Comparison of ENCODE assay signal across 23 mouse cellular contexts in the genomic region with DNA sequence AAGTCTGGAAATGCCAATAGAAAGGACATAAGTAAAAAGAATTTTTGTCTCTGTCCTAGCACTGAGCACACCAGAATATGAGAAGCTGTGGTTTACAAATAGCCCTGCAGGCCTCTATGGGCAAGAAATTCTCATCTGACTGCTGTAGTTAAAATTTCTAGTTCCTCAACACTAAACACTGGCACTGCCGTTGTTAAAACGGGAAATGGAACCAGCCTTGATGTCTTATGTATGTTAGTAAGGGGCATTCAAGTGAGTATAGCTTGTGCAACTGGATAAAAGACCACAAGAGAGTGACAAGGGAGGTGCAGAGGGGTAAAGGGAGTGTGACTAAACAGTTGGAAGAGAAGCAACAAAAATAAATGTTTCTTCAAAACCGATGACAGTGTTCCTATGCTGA.
A peak's percentile ranks its signal among the peaks of the same experiment; 100 is the strongest.
DNase-seq lines count a peak whose midpoint lies in the region; ATAC-seq and TF ChIP-seq lines count a peak whose summit lies in the region.
"Had no signal": no experiment of that assay in that cellular context is flagged by ENCODE, and none has a peak within 500 bp of the region (broad histone marks: within the 10 kb centered on the region; RNA-seq: fewer than 3 reads in every experiment).

No protein-coding gene starts in this region.

- H3K9ac ChIP-seq in lung, postnatal 0 days (replicated peaks; ENCODE audit: low read depth) = no peak overlapping the region
- no peak overlapping the region for H3K9ac ChIP-seq in CH12.LX (ENCODE audit: insufficient read depth, low read depth)
- H3K9ac ChIP-seq: embryonic facial prominence, embryonic 12.5 days; heart, embryonic 15.5 days; limb, embryonic 13.5 days; midbrain, embryonic 12.5 days had no signal

- no peak for TF ChIP-seq RAD21 in CH12.LX (IDR thresholded peaks at IDR 0.05; ENCODE audit: low read depth, low read length)

- no peak overlapping the region for H3K27ac ChIP-seq in lung, postnatal 0 days (ENCODE audit: low read length)
- H3K27ac ChIP-seq in CH12.LX (ENCODE audit: insufficient read depth, low read depth) = no peak overlapping the region
- H3K27ac ChIP-seq: embryonic facial prominence, embryonic 12.5 days; heart, embryonic 15.5 days; hindbrain, embryonic 10.5 days; hindbrain, postnatal 0 days; limb, embryonic 13.5 days; midbrain, embryonic 12.5 days had no signal

- H3K4me1 ChIP-seq in lung, postnatal 0 days (ENCODE audit: insufficient read depth, low read depth, low read length) = no peaks in the 10 kb centered on the region
- peaks cover 2 to 21% of the 10 kb centered on the region in 2 experiments; a peak in 3 of 4 replicates for H3K4me1 ChIP-seq in CH12.LX (ENCODE audit: control insufficient read depth in 1 of 2, insufficient read depth in 2 of 2)
- H3K4me1 ChIP-seq: embryonic facial prominence, embryonic 12.5 days; heart, embryonic 15.5 days; hindbrain, embryonic 10.5 days; limb, embryonic 13.5 days; midbrain, embryonic 12.5 days had no signal

- TF ChIP-seq CTCF in lung, postnatal 0 days (IDR thresholded peaks at IDR 0.05) = no peak
- TF ChIP-seq CTCF in CH12.LX (conservative IDR thresholded peaks at IDR 0.05 in 1 of 2, IDR thresholded peaks at IDR 0.05 in 1 of 2; ENCODE audit: low read depth in 2 of 2, low read length in 2 of 2) = no peak

- dilution Hi-C loops in CH12.LX (cut with MboI; ENCODE audit: extremely low pct_ligation_motif_present, extremely low pct_unique_long_range_greater_than_20kb, low sequenced_read_pairs) = no loop called here

- H3K36me3 ChIP-seq in lung, postnatal 0 days (ENCODE audit: insufficient read depth, low read length) = no peaks in the 10 kb centered on the region
- H3K36me3 ChIP-seq in CH12.LX (replicated peaks in 1 of 2; ENCODE audit: control insufficient read depth in 1 of 2, insufficient read depth in 1 of 2, low read length in 1 of 2) = no peaks in the 10 kb centered on the region
- H3K36me3 ChIP-seq: embryonic facial prominence, embryonic 12.5 days; heart, embryonic 15.5 days; hindbrain, embryonic 10.5 days; limb, embryonic 13.5 days; midbrain, embryonic 12.5 days had no signal

- DNase-seq in lung, postnatal 0 days (ENCODE audit: low spot score) = peak; percentile 17
- no peak for DNase-seq in lung, adult 18-20 months
- DNase-seq in CH12.LX (ENCODE audit: extremely low read depth) = peak; percentile 34
- DNase-seq in adrenal gland, postnatal 4 days (ENCODE audit: low spot score in 2 of 2) = no peak
- no peak for DNase-seq in heart, postnatal 36 days
- DNase-seq: adrenal gland, postnatal 14 days; cerebellum, adult 8-10 months; gastrocnemius, postnatal 14 days; lung, postnatal 10 days; spleen, adult 18-20 months; thymus, adult 2 months had no signal

- H3K27me3 ChIP-seq in lung, postnatal 0 days (replicated peaks; ENCODE audit: insufficient read depth, low read length) = no peaks in the 10 kb centered on the region
- no peaks in the 10 kb centered on the region for H3K27me3 ChIP-seq in CH12.LX (replicated peaks)
- H3K27me3 ChIP-seq: embryonic facial prominence, embryonic 12.5 days; heart, embryonic 15.5 days; limb, embryonic 13.5 days; midbrain, embryonic 12.5 days had no signal

- no peak overlapping the region for H3K4me3 ChIP-seq in lung, postnatal 0 days (ENCODE audit: low read depth, low read length)
- no peak overlapping the region for H3K4me3 ChIP-seq in CH12.LX (replicated peaks in 1 of 3; ENCODE audit: low read depth in 2 of 3, low read length in 2 of 3, poor library complexity in 1 of 3)
- H3K4me3 ChIP-seq: embryonic facial prominence, embryonic 12.5 days; heart, embryonic 15.5 days; hindbrain, embryonic 10.5 days; limb, embryonic 13.5 days; midbrain, embryonic 12.5 days; myocyte had no signal

- no peaks in the 10 kb centered on the region for H3K79me2 ChIP-seq in CH12.LX (replicated peaks; ENCODE audit: control insufficient read depth, extremely low read depth, insufficient read depth, poor library complexity, severe bottlenecking)

- WGBS in lung, postnatal 0 days = 73% methylated on average over 3 of the region's 3 CpGs

- no peak for ATAC-seq in lung, postnatal 0 days
- ATAC-seq in hematopoietic stem cell, adult 5-6 weeks (replicated peaks in 1 of 2; ENCODE audit: insufficient read depth in 1 of 2, low FRiP score in 2 of 2, low TSS enrichment in 1 of 2, low read depth in 1 of 2, poor library complexity in 2 of 2, severe bottlenecking in 2 of 2) = peak; percentile 82
- ATAC-seq in neutrophil, adult 5-6 weeks (ENCODE audit: extremely low read depth, insufficient number of reproducible peaks, low FRiP score, poor library complexity, severe bottlenecking) = peak; percentile 41; the same call in 1 of the 2 replicates
- ATAC-seq: activated CD4-positive, CD25-positive, alpha-beta regulatory T cell, adult 4 months; forebrain, embryonic 14.5 days; hindbrain, postnatal 0 days; intestine, postnatal 0 days had no signal

- no peak for TF ChIP-seq EP300 in lung, postnatal 0 days (IDR thresholded peaks at IDR 0.05)
- no peak for TF ChIP-seq EP300 in CH12.LX (IDR thresholded peaks at IDR 0.05; ENCODE audit: low read length)

- no peak overlapping the region for H3K4me2 ChIP-seq in lung, postnatal 0 days (replicated peaks; ENCODE audit: low read depth, low read length)
- no peak overlapping the region for H3K4me2 ChIP-seq in CH12.LX (ENCODE audit: insufficient read depth, low read depth, poor library complexity, severe bottlenecking)
- H3K4me2 ChIP-seq: embryonic facial prominence, embryonic 12.5 days; heart, embryonic 15.5 days; limb, embryonic 13.5 days; midbrain, embryonic 12.5 days had no signal

- in situ Hi-C loops in CH12.LX (cut with MboI; ENCODE audit: low pct_ligation_motif_present, low pct_unique_long_range_greater_than_20kb, low sequenced_read_pairs) = no loop called here

- no peak for TF ChIP-seq POLR2A in CH12.LX (IDR thresholded peaks at IDR 0.05; ENCODE audit: low read depth, low read length)

- intact Hi-C loops in heart, postnatal 36 days (cut with DNase I) = no loop called here

- H3K9me3 ChIP-seq in lung, postnatal 0 days (ENCODE audit: low read length) = no peaks in the 10 kb centered on the region
- no peaks in the 10 kb centered on the region for H3K9me3 ChIP-seq in CH12.LX (replicated peaks; ENCODE audit: low read length)
- H3K9me3 ChIP-seq: embryonic facial prominence, embryonic 12.5 days; heart, embryonic 15.5 days; hindbrain, embryonic 10.5 days; limb, embryonic 13.5 days; midbrain, embryonic 12.5 days had no signal

TF ChIP-seq in CH12.LX, 34 proteins besides CTCF, POLR2A, EP300 and RAD21:
- no peak for TF ChIP-seq IRF4 (IDR thresholded peaks at IDR 0.05; ENCODE audit: low read depth, low read length)
- TF ChIP-seq SIN3A (IDR thresholded peaks at IDR 0.05; ENCODE audit: low read length) = no peak
- TF ChIP-seq NRF1 (IDR thresholded peaks at IDR 0.05; ENCODE audit: low read depth, low read length) = no peak
- no peak for TF ChIP-seq PAX5 (IDR thresholded peaks at IDR 0.05; ENCODE audit: low read length)
- TF ChIP-seq UBTF (IDR thresholded peaks at IDR 0.05; ENCODE audit: low read depth, low read length) = no peak
- TF ChIP-seq RCOR1 (conservative IDR thresholded peaks at IDR 0.05; ENCODE audit: low read depth, low read length) = no peak
- TF ChIP-seq E2F4 (IDR thresholded peaks at IDR 0.05; ENCODE audit: insufficient replicate concordance, low read depth, low read length) = no peak
- no peak for TF ChIP-seq CHD2 (IDR thresholded peaks at IDR 0.05; ENCODE audit: low read length)
- no peak for TF ChIP-seq MEF2A (IDR thresholded peaks at IDR 0.05; ENCODE audit: borderline replicate concordance, low read depth, low read length)

Comparison
In these comparisons a context has a peak if more than half of its experiments do, and no peak if none do; other contexts are left out.
1. DNase-seq: peak in lung, postnatal 0 days (single experiment) and CH12.LX (single experiment); none in lung, adult 18-20 months (0 of 2), adrenal gland, postnatal 4 days (0 of 2) and heart, postnatal 36 days (0 of 2).